Mouse (Mus musculus) olfactory bulb, adult 2 months (tissue): ENCODE data around the gene Efcab3. TPM values are rescaled to one million over a fixed set of nuclear protein-coding genes. Genes with fewer than 3 reads are reported as not detected.
"Not testable (repeated sequence)": the region's sequence is repeated elsewhere in the genome, so short reads cannot be mapped to it uniquely, and the experiment has no call there.

ENCODE experiments used
- H3K27ac ChIP-seq: fragments of 200-500 bp; 2 replicates; pipeline ENCODE4 v1.5.1; 2012; ENCODE audit warnings: low read depth, low read length; ENCODE audit not compliant: insufficient read depth
- H3K4me1 ChIP-seq: fragments of 200-500 bp; 2 replicates; pipeline ENCODE4 v1.6.1; 2012; ENCODE audit warnings: low read length; ENCODE audit not compliant: control insufficient read depth, insufficient read depth
- H3K4me3 ChIP-seq: fragments of 200-500 bp; 2 replicates; pipeline ENCODE4 v1.5.1; 2012; ENCODE audit warnings: mild to moderate bottlenecking, low read depth, low read length, moderate library complexity; ENCODE audit not compliant: insufficient read depth
- CTCF ChIP-seq: fragments of 200-500 bp; IDR thresholded peaks from 2 replicates; pipeline ENCODE4 v1.5.1; 2012; ENCODE audit warnings: low read depth, mild to moderate bottlenecking, low read length, moderate library complexity; ENCODE audit not compliant: insufficient read depth
- POLR2A ChIP-seq: fragments of 200-500 bp; IDR thresholded peaks from 2 replicates; pipeline ENCODE4 v1.6.1; 2012; ENCODE audit warnings: mild to moderate bottlenecking, low read depth, low read length, moderate library complexity; ENCODE audit not compliant: insufficient read depth
- WGBS: fragments of 180-500 bp; shearing (Covaris S2); methylation state at CpG from one replicate; pipeline ENCODE4 v1.1.7; 2018; 5-methylcytosine and 5-hydroxymethylcytosine counted together
- polyA plus RNA-seq: library from polyadenylated mRNA; stranded (reverse); fragments of >200 nt; gene quantifications from 2 replicates; pipeline ENCODE4 v1.2.4, GENCODE M21; 2012; ENCODE audit warnings: low replicate concordance; ENCODE audit not compliant: missing spikeins, insufficient read depth, insufficient read length

Gene Efcab3
- polyA plus RNA-seq, 1 experiment, result not detected

- Histone ChIP-seq H3K4me1 (no peaks in the 10 kb centered on the region; the same call in 1 of the 2 replicates), H3K27ac (no peak overlapping the region), H3K4me3 (no peak overlapping the region)
- WGBS, result 4% methylated on average over 9 of the region's 9 CpGs
- TF ChIP-seq POLR2A (no peak), CTCF (0 out of 2 replicates have a peak, but pooled peaks have one; percentile 14)
Observed at GRCm38 (mm10) chr11:105123986-105124385, 60.6 kb downstream of the Efcab3 start.

GRCm38 (mm10) chr11:105125735-105126519 is 62.5 kb downstream of the Efcab3 start, which contains the start of gene Mettl2:
TSS of gene Mettl2 (plus strand) at chr11:105126425.
- peak within 1 kb of the TSS; percentile 81 for H3K4me3 ChIP-seq
- H3K4me1 ChIP-seq, result no peaks in the 10 kb centered on the region; the same call in 1 of the 2 replicates
- TF ChIP-seq CTCF (no peak), POLR2A (peak; percentile 43; the same call in 1 of the 2 replicates)
- H3K27ac ChIP-seq, result no peak within 1 kb of the TSS
- under 1% methylated on average over 35 of the region's 38 CpGs for WGBS

- under 1% methylated on average over 49 of the region's 49 CpGs for WGBS
- H3K27ac ChIP-seq, result no peak overlapping the region
- TF ChIP-seq CTCF (no peak), POLR2A (no peak)
- no peaks in the 10 kb centered on the region; the same call in 1 of the 2 replicates for H3K4me1 ChIP-seq
- peak overlapping the region; percentile 81 for H3K4me3 ChIP-seq
Observed at GRCm38 (mm10) chr11:105126520-105127029, 63.2 kb downstream of the Efcab3 start.

- TF ChIP-seq POLR2A, result no peak
- H3K4me3 ChIP-seq, result no peak overlapping the region
- H3K4me1 ChIP-seq, result no peaks in the 10 kb centered on the region
- H3K27ac ChIP-seq, result no peak overlapping the region
- WGBS, result 93% methylated on average over 7 of the region's 7 CpGs
Observed at GRCm38 (mm10) chr11:105135692-105136091, 72.3 kb downstream of the Efcab3 start.

- H3K4me3 ChIP-seq, H3K4me1 ChIP-seq, H3K27ac ChIP-seq: not testable (repeated sequence)
- WGBS, result 92% methylated on average over 2 of the region's 2 CpGs
Observed at GRCm38 (mm10) chr11:105137255-105137654, 73.9 kb downstream of the Efcab3 start.

GRCm38 (mm10) chr11:105140512-105140911 is 77.1 kb downstream of the Efcab3 start:
- WGBS, result 91% methylated on average over 8 of the region's 8 CpGs
- H3K4me1 ChIP-seq, H3K4me3 ChIP-seq, H3K27ac ChIP-seq: not testable (repeated sequence)

- H3K27ac ChIP-seq, result no peak overlapping the region
- no peaks in the 10 kb centered on the region for H3K4me1 ChIP-seq
- TF ChIP-seq CTCF (no peak), POLR2A (no peak)
- 93% methylated on average over 5 of the region's 5 CpGs for WGBS
- no peak overlapping the region for H3K4me3 ChIP-seq
Observed at GRCm38 (mm10) chr11:105141115-105141514, 77.7 kb downstream of the Efcab3 start.

- no peaks in the 10 kb centered on the region for H3K4me1 ChIP-seq
- TF ChIP-seq CTCF (no peak), POLR2A (no peak)
- H3K4me3 ChIP-seq, result no peak overlapping the region
- H3K27ac ChIP-seq, result no peak overlapping the region
Observed at GRCm38 (mm10) chr11:105143564-105143963, 80.2 kb downstream of the Efcab3 start.

- Histone ChIP-seq H3K27ac (no peak overlapping the region), H3K4me1 (no peaks in the 10 kb centered on the region), H3K4me3 (no peak overlapping the region)
- WGBS, result 85% methylated on average over 3 of the region's 3 CpGs
- TF ChIP-seq POLR2A, result no peak
- no peak for TF ChIP-seq CTCF
Observed at GRCm38 (mm10) chr11:105144084-105144483, 80.7 kb downstream of the Efcab3 start.
